Comparison of ENCODE assay signal across 27 mouse cellular contexts in genomic region chr1:71609057-71609775, GRCm38 (mm10). TPM values are rescaled to one million over a fixed set of nuclear protein-coding genes. Genes with fewer than 3 reads are reported as not detected.
DNase-seq lines count a peak whose midpoint lies in the region; TF ChIP-seq lines count a peak whose summit lies in the region.
"Had no signal": no experiment of that assay in that cellular context is flagged by ENCODE, and none has a peak within 500 bp of the region (broad histone marks: within the 10 kb centered on the region; RNA-seq: fewer than 3 reads in every experiment).

No protein-coding gene starts in this region.

- H3K27ac ChIP-seq in embryonic facial prominence, embryonic 10.5 days (replicated peaks), result no peak overlapping the region
- H3K27ac ChIP-seq: embryonic facial prominence, embryonic 13.5 days; forebrain, embryonic 12.5 days; forebrain, embryonic 15.5 days; heart, embryonic 15.5 days; hindbrain, embryonic 14.5 days; hindbrain, postnatal 0 days had no signal

- H3K9me3 ChIP-seq in embryonic facial prominence, embryonic 10.5 days, result no peaks in the 10 kb centered on the region
- H3K9me3 ChIP-seq: embryonic facial prominence, embryonic 13.5 days; forebrain, embryonic 12.5 days; forebrain, embryonic 15.5 days; G1E; heart, embryonic 12.5 days; heart, embryonic 15.5 days had no signal

- H3K36me3 ChIP-seq in myocyte (ENCODE audit: control insufficient read depth, insufficient read depth), result peaks cover 96% of the 10 kb centered on the region
- peaks cover 100% of the 10 kb centered on the region for H3K36me3 ChIP-seq in embryonic facial prominence, embryonic 10.5 days (replicated peaks)
- H3K36me3 ChIP-seq: G1E had no signal

- peak; percentile 66 for TF ChIP-seq POLR2A in myocyte (IDR thresholded peaks at IDR 0.05; ENCODE audit: insufficient read length, low read depth)

- no peak overlapping the region for H3ac ChIP-seq in myocyte (ENCODE audit: control insufficient read depth, insufficient read length)

- H3K4me2 ChIP-seq in myocyte (ENCODE audit: low read depth), result no peak overlapping the region
- H3K4me2 ChIP-seq: embryonic facial prominence, embryonic 13.5 days; forebrain, embryonic 12.5 days; forebrain, embryonic 15.5 days; heart, embryonic 12.5 days; heart, embryonic 15.5 days; hindbrain, embryonic 14.5 days had no signal

- no peaks in the 10 kb centered on the region for H3K4me1 ChIP-seq in embryonic facial prominence, embryonic 10.5 days
- H3K4me1 ChIP-seq: embryonic facial prominence, embryonic 13.5 days; forebrain, embryonic 12.5 days; heart, embryonic 12.5 days; heart, embryonic 15.5 days had no signal

- WGBS in embryonic facial prominence, embryonic 10.5 days, result 96% methylated on average over 37 of the region's 37 CpGs

- peak; percentile 87 for DNase-seq in heart, adult 11 months
- no peak for DNase-seq in heart, adult 18-20 months
- peak; percentile 57 for DNase-seq in R1 (ENCODE audit: low read depth, low spot score)
- no peak for DNase-seq in embryonic facial prominence, embryonic 10.5 days (ENCODE audit: low spot score)
- no peak for DNase-seq in kidney, postnatal 25 days
- DNase-seq: adrenal gland, postnatal 10 days; adrenal gland, postnatal 36 days; B cell, adult 2 months; cerebellum, adult 18-20 months; cerebellum, adult 9-10 months; cerebellum, postnatal 25 days; gastrocnemius, postnatal 36 days; heart, postnatal 10 days; heart, postnatal 4 days; kidney, adult 18-20 months had no signal

- H3K79me2 ChIP-seq in myocyte (ENCODE audit: control insufficient read depth, insufficient read depth), result no peaks in the 10 kb centered on the region

- no peak overlapping the region for H3K4me3 ChIP-seq in myocyte
- H3K4me3 ChIP-seq in embryonic facial prominence, embryonic 10.5 days, result no peak overlapping the region
- H3K4me3 ChIP-seq: embryonic facial prominence, embryonic 13.5 days; erythroblast, embryonic 14.5 days; forebrain, embryonic 12.5 days; forebrain, embryonic 15.5 days; heart, embryonic 12.5 days; heart, embryonic 15.5 days had no signal

- no peaks in the 10 kb centered on the region for H3K27me3 ChIP-seq in myocyte (ENCODE audit: control insufficient read depth, insufficient read depth, insufficient read length)
- peaks cover 17% of the 10 kb centered on the region for H3K27me3 ChIP-seq in embryonic facial prominence, embryonic 10.5 days (replicated peaks; ENCODE audit: low read depth, poor library complexity, severe bottlenecking)
- H3K27me3 ChIP-seq: CH12.LX; embryonic facial prominence, embryonic 13.5 days; forebrain, embryonic 15.5 days; heart, embryonic 12.5 days; heart, embryonic 15.5 days; Patski had no signal

TF ChIP-seq in myocyte, 11 proteins besides CTCF, POLR2A, EP300 and RAD21:
- TF ChIP-seq POLR2AphosphoS2 (IDR thresholded peaks at IDR 0.05; ENCODE audit: insufficient read length, low read depth) (peak; percentile 65), REST (IDR thresholded peaks at IDR 0.05; ENCODE audit: insufficient read depth, insufficient read length) (no peak)

RNA-seq across cellular contexts. Expression of gene Fn1, which starts 43.8 kb away (rescaled TPM):
- 10 to 100 TPM; 48.4 to 59.7 TPM for total RNA-seq in heart, adult 18-20 months (2021)
- polyA plus RNA-seq in myocyte (2012; fragmentation: generic; extraction: Trizol), result 1,265 TPM
- polyA plus RNA-seq in embryonic facial prominence, embryonic 10.5 days (2016; fragmentation: Nextera tagmentation; extraction: Ambion mirVana), result 119 and 130 TPM in 2 replicates

RNA-seq across cellular contexts. Expression of gene Atic, which starts 52.3 kb away (rescaled TPM):
- total RNA-seq in heart, adult 18-20 months (2021), result 10 to 100 TPM; 25.6 to 26.6 TPM
- polyA plus RNA-seq in myocyte (2012; fragmentation: generic; extraction: Trizol), result 78.8 TPM
- 77.2 and 78.4 TPM in 2 replicates for polyA plus RNA-seq in embryonic facial prominence, embryonic 10.5 days (2016; fragmentation: Nextera tagmentation; extraction: Ambion mirVana)

Comparison
In these comparisons a context has a peak if more than half of its experiments do, and no peak if none do; other contexts are left out.
1. DNase-seq: peak in heart, adult 11 months (single experiment) and R1 (single experiment); none in heart, adult 18-20 months (0 of 2), embryonic facial prominence, embryonic 10.5 days (single experiment) and kidney, postnatal 25 days (0 of 2).